Mouse (Mus musculus) CD4-positive, CD25-positive, alpha-beta regulatory T cell, adult 4 months (primary cell): ENCODE data around the gene Arl13a. TPM values are rescaled to one million over a fixed set of nuclear protein-coding genes. Genes with fewer than 3 reads are reported as not detected.

ENCODE experiments used
- polyA plus RNA-seq, 2 experiments: library from polyadenylated mRNA; unstranded; fragments of 100-300 nt; shearing (Covaris generic); gene quantifications; one replicate each; pipeline ENCODE4 v1.2.1; 2017

Gene Arl13a
- polyA plus RNA-seq, 2 experiments from 2014 or later, result not detected

Other genes starting within 250 kb of the Arl13a start
- 1 to 10 TPM; 2.1 to 3.0 TPM for gene Sytl4, start 205.7 kb upstream of the Arl13a start, polyA plus RNA-seq
- gene Cstf2, start 128.3 kb upstream of the Arl13a start, polyA plus RNA-seq, result 10 to 100 TPM; 29.5 to 32.8 TPM
- gene Xkrx, start 25.4 kb upstream of the Arl13a start, polyA plus RNA-seq, result 1 to 10 TPM in 1 of 2 experiments, under 1 TPM in 1; 0.77 to 2.6 TPM
- 1 to 10 TPM; 1.4 to 1.6 TPM for gene Nox1, start 34.5 kb downstream of the Arl13a start, polyA plus RNA-seq
- gene Trmt2b, start 89.5 kb downstream of the Arl13a start, polyA plus RNA-seq, result 10 to 100 TPM; 23.8 to 24.4 TPM
- under 1 TPM in 1 of 2 experiments, not detected in 1; 0.16 TPM for gene Tmem35a, start 107.7 kb downstream of the Arl13a start, polyA plus RNA-seq
- gene Cenpi, start 120.6 kb downstream of the Arl13a start, polyA plus RNA-seq, result 1 to 10 TPM; 3.8 to 7.1 TPM
- gene Drp2, start 217.1 kb downstream of the Arl13a start, polyA plus RNA-seq, result not detected